Mouse (Mus musculus) heart, postnatal 14 days (tissue): Measurements from ENCODE around the gene Gpc6. TPM values are rescaled to one million over a fixed set of nuclear protein-coding genes. Genes with fewer than 3 reads are reported as not detected.
A peak's percentile ranks its signal among the peaks of the same experiment; 100 is the strongest.

Source experiments
- DNase-seq, 2 experiments: peaks; one replicate each; pipeline ENCODE4 v3.0.0; 2021 to 2022
- intact Hi-C: fragments of 180-260 bp; cut with DNase I; formaldehyde crosslinking; loops from one replicate; pipeline ENCODE4 v1.15.1; 2025
- total RNA-seq, 2 experiments: library from RNA; stranded (reverse); gene quantifications; 2 replicates each; pipeline ENCODE4 v1.2.3; 2021

The Gpc6 gene
- total RNA-seq, 2 experiments from 2014 or later = 21.1 to 22.5 TPM

DNA sequence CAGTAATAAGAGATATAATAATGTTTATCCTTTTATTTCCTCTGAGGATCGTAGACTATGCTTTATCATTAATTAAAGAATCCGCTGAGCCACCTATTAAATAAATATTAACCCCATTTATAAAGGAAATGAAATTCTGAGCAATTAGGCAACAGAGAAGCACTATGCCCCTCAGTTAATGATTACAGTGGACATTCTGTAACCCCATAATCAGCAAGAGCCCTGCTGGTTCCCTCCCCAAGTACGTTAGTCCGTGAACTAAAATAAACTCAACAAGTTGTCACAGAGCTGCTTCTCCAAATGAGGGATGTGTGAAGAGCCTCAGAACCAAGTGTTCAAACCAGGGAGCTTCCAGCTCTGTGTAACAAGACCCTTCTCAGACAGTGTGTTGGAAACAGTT, 892.1 kb downstream of the Gpc6 start:
- intact Hi-C loops = no loop called here
- DNase-seq = no peak

DNA sequence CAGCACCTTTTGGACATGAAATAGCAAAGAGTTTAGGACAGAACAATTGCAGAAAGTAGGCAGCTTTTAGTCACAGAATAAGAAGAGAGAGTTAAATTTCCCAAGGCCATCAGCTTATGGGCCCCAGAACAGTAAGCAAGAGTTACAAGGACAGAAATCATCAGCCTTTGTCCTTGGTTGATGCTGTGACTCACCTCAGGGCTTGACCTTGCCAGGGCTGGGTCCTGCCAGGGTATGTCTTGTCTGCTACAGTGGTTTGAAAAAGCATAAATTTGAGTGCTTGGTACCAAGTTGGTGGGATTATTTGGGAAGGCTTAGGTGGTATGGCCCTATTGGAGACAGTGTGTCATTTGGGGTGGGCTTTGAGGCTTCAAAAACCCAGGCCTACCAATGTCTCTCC, 899.4 kb downstream of the Gpc6 start:
- no peak for DNase-seq
- intact Hi-C loops = loop anchor here (10.0 kb wide), 1 partner anchor 160 kb away; no protein-coding TSS in a partner anchor

DNA sequence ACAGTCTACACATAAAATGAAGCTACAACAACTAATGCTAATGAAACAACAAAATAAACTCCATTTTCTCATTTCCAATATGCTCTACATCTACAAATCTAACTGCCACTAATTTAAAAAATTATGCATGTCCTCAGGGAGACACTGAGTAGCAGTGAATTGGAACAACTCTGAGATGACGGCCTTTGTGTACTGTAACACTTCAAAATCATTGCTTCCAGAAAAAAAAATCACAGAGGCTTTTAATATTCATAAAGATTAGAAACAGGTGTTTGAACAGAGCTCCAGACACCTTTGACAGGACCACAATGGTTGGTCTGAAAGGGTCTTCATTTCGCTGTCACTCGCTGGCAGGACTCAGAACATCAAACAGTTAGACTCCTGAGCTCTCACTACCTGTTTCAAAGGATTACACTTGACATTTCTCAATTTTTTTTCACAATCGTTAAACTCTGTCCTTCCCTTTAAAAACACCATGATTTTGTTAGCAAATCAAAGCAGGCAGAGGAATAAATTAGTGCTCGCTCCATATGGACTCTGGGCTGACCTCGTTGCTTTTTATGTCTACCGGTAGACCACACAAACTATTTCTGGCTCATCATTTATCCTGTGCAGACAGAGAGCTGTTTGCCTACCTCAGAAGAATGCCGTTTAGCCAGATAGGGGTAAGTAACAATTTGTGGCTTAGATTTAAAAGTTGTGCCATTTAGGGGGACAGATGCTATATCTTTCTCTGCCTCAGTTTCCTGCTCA, 901.4 kb downstream of the Gpc6 start:
- no peak for DNase-seq
- intact Hi-C loops = loop anchor here (10.0 kb wide), 1 partner anchor 162 kb away; no protein-coding TSS in a partner anchor

DNA sequence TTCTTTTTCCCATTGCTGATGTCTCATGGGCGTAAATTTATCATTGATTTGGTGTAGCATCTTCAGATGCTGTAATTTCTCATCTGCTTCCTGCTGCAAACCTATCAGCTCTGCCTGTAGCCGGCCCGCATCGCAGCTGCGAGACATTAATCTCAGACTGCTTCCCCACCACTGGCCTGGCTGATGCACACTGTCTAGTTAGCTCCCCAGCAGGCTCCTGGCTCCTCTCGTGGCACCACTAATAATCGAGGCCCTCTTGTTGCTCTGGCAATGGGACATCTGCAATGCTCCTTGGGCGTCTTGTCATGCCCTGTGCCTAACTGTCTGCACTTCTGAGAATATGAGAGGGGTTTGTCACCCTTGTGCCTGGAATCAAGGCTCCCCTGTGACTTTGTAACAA, 906.2 kb downstream of the Gpc6 start:
- intact Hi-C loops = no loop called here
- DNase-seq = no peak

DNA sequence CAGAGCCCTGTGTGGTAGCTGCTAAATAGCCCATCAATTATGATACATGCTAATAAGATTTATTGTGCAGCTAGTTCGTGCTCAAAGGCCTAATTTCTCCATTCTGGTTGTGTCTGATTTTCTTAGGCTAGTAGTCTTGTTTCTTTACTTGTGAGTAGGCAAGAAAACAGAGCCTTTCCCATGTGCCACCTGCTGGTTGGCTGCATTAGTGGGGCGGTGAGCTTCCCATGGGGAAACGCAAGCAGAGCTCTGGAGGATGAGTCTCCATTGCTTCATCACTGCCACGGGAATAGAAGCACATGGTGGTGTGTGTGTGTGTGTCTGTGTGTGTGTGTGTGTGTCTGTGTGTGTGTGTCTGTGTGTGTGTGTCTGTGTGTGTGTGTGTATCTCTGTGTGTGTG, 906.6 kb downstream of the Gpc6 start:
- intact Hi-C loops = no loop called here
- DNase-seq = peak; percentile 13 to 49

DNA sequence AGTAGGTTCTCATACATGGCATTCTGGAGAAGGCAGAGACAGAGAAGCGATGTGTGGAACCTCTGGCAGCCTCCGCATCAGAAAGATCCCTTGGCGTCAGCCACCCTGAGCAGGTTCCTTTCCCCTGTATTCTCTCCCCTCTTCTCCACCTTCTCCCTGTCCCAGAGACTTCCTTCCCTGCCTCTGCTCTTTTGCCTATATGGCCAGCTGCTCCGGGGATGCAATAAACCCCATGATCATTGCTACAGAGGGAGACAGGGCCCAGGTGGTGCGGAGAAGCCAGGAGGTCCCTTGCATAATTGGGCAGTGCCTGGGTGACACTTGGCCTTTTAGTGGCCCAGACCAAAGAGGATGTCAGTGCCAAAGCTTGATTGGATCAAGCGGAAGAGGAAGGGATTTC, 910.4 kb downstream of the Gpc6 start:
- intact Hi-C loops = no loop called here
- no peak for DNase-seq

DNA sequence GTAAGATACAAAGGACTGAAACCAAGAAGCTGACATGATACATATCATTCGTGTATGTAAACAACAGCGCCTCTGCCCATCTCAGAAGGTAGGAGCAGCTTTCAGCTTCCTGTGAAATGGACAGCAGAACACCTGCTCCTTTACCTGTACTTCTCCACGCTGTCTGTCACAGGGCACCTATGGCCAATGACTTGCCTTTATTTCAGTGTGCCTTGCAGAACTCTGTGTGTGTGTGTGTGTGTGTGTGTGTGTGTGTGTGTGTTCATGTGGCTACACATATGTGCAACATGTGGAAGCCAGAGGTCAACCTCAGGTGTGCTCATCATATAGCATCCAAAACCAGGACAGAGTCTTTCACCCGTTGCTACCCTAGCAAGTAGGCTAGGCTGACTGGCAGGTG, 911.9 kb downstream of the Gpc6 start:
- no peak for DNase-seq
- intact Hi-C loops = no loop called here

DNA sequence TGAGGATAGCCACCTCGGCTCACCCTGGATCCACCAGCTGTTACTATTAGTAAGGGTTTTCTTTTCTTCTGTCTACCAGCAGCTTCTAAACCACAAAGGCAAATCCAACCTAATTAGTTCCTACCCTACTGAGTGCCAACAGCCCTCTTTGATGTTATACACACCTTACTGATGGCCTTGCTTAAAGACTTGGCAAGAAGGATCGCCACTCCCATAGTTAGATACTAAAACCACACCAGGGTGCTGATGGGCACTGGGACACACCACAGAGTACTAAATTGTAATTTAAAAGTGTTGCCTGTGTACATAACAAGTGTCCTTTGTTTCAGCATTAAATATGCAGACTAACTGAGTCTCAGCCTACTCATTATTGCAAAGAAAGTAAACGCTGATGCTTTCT, 912.6 kb downstream of the Gpc6 start:
- intact Hi-C loops = no loop called here
- no peak for DNase-seq

DNA sequence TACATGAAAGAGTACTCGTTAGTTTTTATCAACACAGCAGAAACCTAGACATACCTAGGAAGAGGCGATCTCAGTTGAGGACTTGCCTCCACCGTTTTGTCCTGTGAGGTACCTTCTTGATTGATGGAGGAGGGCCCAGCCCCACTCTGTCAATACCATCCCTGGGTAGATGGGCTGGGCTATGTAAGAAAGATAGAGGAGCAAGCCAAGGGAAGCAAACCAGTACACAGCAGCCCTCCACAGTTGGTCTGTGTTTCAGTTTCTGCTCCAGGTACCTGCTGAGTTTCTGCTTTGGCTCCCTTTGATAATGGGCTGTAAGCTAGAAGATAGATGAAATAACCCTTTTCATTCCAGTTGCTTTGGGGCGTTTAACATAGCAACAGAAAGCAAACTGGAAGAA, 916.1 kb downstream of the Gpc6 start:
- intact Hi-C loops = no loop called here

DNA sequence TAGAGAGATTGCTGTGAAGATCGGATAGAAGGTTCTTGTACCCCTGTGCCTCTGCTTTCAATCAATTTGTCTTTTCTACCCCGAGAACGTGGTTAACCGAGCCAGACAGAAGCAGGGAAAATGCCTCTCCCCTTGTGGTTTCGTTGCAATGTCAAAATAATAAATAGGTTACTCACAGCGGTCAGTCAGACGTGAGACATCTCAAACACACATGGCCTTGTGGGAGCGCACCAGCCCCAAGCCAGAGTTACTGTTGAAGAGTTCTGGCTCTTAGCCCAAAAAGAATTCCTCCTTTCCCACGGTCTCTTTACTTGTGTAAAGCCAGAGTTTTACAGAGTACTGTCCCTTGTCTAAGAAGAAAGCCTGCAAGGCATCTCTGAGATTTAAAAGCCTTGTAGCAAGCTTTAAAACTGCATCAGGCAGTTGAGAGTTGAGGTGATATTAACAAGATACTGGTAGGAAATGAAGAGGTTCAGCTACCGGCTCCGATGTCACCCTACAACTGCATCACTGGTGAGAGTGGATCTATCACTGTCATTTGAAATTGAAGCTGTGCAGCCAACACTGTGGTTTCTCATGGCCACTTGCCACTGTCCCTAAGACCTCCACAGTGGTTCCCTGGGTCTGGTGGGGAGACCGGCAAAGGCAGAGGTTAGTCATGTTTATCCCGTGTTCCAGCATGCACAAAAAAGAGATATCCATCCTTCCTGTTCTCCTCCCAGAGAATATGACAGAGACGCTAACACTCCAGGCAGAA, 916.9 kb downstream of the Gpc6 start:
- DNase-seq = peak in 1 of 2 experiments; percentile 5
- intact Hi-C loops = no loop called here

More for the DNA sequence above, 916.1 kb downstream of the Gpc6 start:
- no peak for DNase-seq

DNA sequence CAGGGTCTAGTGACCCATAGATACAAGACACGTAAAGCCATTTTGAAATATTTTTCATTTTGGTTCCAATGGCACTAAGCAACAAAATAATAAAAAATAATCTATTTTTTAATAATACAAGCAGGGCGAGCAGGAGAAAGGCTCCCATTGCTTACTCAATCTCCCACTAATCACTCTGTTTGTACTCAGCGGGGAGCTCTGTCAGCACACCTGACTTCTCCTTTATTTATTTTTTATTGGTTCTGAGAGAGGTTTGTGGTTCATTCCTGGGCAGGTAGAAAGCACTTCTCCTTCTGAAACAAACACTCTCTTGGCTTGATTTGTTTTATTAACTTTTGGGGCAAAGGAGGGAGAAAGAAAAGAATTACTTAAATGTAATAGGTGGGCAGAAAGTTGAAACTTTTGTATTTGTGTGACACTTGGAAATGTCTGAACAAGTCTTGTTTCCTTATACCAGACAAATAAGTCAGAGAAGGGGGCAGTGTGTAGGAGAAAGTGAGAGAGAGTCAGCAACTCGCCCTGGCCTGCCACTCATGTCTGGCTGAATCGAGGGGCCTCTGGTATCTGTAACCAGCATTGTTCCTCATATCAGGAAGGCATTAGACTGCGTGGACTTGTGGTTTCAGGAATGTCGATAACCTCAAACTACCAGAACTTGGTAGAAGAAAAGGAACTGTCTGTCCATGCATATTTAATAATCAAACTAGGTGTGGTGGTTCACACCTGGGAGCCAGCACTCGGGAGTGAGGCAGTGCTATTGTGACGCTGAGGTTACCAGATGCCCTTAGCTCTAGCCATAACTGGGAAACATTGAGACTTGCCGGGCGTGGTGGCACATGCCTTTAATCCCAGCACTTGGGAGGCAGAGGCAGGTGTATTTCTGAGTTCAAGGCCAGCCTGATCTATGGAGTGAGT, 924.7 kb downstream of the Gpc6 start:
- intact Hi-C loops = no loop called here
- DNase-seq = no peak

DNA sequence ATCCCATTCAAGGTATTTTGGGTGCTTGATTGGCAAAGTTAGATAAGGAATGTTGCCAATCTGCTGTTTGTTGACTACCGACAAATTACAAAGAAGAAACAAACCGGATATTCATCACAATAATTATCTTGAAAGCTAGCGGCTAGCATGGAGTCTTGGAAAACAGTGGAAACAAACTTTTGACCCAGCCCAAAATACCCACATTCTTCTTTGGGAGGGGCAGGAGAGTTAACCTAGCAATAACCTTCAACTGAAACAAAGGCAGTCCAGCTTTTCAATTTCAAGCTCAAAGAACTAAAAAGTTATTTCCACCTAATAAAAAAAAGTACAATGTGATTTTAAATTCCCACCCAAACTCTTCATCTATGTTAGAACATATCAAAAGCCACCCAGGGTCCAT, 927.2 kb downstream of the Gpc6 start:
- DNase-seq = no peak
- intact Hi-C loops = no loop called here

DNA sequence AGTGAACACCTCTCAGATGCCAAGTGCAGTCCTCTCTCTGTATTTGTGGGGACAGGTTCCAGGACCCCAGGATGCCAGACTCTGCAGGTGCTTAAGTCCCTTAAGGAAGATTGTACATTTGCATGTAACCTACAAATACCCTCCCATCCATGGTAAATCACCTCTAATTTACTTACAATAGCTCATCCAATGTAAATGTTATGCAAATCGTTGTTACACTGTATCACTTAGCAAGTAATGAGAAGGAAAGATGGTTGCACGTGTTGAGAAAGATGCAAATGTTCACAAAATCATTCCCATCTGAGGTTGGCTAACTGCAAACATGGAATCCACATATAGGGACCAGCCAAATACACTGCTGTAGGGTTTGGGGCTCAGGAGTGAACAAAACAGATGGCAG, 927.7 kb downstream of the Gpc6 start:
- no peak for DNase-seq
- intact Hi-C loops = no loop called here

DNA sequence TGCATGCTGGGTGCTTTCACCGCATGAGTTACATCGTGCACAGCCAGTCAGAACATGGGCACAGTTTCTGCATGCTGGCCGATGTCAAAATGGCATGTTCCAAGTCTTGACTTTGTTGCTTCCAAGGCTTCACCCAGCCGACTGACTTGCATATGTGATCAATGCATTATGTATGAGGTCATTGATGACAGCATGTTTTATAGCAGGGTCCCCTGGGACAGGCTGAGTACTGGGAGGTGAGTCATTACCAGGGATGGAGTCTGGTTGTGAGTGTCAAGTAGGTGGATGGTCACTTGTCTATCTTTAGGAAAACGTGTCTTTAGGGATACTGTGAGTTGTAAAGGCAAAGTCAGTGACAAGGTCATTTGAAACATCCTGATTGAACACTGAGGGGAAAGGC, 929.4 kb downstream of the Gpc6 start:
- intact Hi-C loops = no loop called here
- no peak for DNase-seq

DNA sequence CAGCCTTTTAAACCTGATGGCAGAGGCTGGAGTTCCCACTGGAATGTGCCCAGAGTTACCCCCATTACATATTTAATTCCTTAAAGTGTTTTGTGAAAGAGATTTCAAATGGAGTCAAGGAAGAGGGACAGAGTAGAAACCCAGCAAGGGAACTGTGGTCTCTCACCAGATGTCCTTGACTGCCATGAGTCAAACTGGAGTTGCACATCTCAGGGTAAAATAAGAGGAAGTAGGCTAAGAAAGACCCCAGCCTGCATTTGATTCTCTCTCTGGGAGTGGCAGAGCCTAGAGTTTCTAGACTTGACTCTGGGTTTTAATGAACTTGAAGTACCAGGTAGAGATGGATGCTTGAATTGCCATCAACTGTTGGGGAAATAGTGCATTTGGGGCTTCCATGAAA, 946.2 kb downstream of the Gpc6 start:
- intact Hi-C loops = no loop called here
- DNase-seq = no peak

DNA sequence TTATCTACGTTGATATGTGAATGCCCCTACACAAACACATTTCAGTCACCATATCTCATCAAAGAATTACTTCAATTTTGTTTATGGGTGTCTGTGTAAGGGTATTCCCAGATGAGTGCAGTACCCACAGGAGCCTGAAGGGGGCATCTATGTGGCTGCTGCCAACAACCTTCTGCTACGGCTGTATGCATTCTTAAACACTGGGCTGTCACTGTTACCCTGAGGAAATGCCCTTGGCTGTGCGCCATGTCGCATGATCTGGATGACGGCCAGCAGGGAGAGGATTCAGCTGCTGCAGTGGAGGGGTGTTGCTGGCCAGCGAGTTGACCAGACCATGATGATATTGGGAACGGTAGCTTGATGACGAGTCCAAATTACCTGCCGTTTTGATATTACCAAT, 954.2 kb downstream of the Gpc6 start:
- intact Hi-C loops = no loop called here
- peak; percentile 19 to 39 for DNase-seq

DNA sequence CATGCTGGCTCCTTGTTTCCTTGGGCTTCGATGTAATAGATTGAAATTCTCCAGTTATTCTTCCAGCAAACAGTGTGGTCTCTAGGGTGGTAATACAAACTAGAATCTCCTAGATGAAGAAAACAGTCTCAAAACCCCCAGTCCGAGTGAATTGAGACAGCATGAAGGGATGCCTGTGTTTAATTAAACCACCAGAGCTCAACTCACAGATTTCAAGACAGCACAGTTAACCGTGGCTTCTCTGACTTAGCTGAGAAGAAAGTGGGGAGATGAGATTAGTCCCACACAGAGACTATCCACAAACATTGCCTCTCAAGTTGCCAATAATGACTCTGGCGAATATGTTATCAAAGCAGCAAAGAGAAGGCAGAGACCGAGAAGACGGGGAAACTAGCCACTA, 956.0 kb downstream of the Gpc6 start:
- no peak for DNase-seq
- intact Hi-C loops = loop anchor here (5.0 kb wide), 2 partner anchors 56 to 1319 kb away; no protein-coding TSS in a partner anchor

DNA sequence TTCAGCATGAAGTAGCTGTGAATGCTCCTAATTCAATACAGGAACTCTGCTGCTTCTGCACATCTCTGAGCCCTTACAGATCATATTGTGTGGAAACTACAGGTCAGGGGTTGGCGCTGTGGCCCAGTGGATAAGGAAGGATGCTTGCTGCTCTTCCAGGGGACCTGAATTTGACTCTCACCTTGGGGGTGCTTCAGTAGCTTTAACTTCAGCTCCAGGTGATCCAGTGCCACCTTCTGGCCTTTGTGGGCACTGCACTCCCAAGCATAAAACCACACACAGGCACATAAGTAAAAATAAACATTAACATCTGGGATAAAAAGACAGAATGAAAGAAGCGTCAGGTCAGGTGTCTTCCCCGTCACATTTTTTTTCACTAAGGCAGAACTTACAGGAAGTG, 957.1 kb downstream of the Gpc6 start:
- DNase-seq = peak; percentile 30 to 57
- intact Hi-C loops = loop anchor here (5.0 kb wide), 2 partner anchors 55 to 1320 kb away; no protein-coding TSS in a partner anchor

DNA sequence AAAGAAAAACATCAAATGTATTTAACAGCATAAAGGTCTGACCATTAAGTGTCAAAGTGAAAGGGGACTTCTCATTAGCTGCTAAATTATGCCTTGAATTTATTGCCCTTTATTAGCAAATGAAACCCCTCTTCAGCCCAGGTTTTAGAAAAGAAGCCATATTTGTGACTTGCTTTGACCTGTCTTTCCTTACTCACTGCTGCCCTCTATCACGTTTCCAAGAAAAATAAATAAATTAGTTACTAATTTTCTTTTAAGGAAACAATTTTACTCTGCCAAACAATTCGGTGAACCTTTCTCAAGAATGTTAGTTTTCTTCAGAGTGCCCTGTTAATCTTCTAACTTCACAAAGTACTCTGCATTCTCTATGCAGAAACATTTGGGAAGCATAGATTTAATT, 964.5 kb downstream of the Gpc6 start:
- DNase-seq = no peak
- intact Hi-C loops = no loop called here

DNA sequence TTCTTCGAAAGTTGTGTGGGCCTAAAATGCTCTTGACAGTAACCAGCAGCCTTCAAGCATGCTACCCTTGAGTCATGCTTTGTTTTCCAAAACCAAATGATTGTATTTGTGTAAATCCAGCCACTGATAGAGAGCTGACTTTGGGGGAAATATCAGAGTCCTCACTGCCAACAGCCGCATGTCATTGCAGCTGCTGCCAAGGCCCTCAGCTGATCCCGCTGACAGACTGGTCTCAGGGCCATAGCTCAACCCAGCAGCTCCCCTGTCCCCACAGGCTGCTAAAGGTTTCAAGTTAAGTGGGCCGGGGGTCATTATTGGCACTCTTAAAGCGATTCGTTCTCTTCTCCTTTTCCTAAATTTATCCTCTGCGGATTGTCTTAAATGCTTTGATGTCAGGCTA, 966.3 kb downstream of the Gpc6 start:
- peak in 1 of 2 experiments; percentile 51 for DNase-seq
- intact Hi-C loops = no loop called here

DNA sequence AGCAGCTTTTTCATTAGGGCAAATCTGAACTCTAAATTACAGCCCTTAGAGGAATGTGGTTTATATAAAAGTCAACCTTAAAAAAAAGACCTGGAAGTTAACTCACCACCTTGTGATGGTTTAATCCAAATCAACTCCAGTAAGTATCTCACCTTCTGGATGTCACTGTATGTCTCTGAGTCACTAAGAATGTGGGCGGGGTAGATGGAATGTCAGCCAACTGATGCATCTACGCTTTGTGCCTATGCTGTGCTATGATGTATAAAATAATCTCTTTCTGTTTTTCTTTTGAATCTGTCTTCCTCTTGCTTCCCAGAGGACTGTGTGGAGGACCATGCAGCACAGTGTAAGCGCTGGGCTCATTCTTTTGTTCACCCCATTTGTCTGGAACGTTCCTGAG, 966.9 kb downstream of the Gpc6 start:
- intact Hi-C loops = no loop called here
- DNase-seq = no peak
